Mouse (Mus musculus): Measurements from ENCODE around the gene Mfrp. TPM values are rescaled to one million over a fixed set of nuclear protein-coding genes. Genes with fewer than 3 reads are reported as not detected.
"Not testable (repeated sequence)": the region's sequence is repeated elsewhere in the genome, so short reads cannot be mapped to it uniquely, and the experiment has no call there.

Gene Mfrp
- polyA plus RNA-seq, 1 experiment, result 3.8 TPM

- TF ChIP-seq CTCF (IDR thresholded peaks at IDR 0.05; ENCODE audit: borderline replicate concordance, extremely low read depth, insufficient read depth, insufficient read length) (no peak), POLR2A (IDR thresholded peaks at IDR 0.05; ENCODE audit: borderline replicate concordance, extremely low read depth, insufficient read depth, insufficient read length, poor library complexity, severe bottlenecking) (no peak)
- peak; percentile 88 for DNase-seq (ENCODE audit: low read depth)
Observed at GRCm38 (mm10) chr9:44107110-44107509, 5.6 kb downstream of the Mfrp start, which contains the start of gene C1qtnf5. TSS of gene C1qtnf5 (plus strand) at chr9:44107245.

DNA sequence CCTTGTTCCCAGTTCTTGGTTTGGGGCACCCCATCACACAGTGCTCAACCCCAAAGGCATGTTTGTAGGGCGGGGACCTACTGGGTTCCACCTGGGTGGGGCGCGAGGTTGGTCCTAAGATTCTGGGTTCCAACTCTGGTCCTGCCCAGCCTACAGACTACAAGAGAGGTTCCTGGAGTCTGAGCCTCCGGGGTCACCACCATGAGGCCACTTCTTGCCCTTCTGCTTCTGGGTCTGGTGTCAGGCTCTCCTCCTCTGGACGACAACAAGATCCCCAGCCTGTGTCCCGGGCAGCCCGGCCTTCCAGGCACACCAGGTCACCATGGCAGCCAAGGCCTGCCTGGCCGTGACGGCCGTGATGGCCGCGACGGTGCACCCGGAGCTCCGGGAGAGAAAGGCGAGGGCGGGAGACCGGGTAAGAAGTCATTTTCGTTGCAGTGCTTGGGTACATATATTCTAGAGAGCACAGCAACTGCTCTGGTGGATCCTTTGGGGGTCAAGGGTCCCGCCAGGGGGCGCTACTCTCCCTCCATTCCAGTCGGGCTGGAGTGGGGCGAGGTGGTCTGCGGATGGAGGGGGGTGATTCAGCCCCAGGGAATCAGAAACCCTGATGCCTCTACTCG lies 6.1 kb downstream of the Mfrp start:
- DNase-seq (ENCODE audit: low read depth), result peak; percentile 39

GRCm38 (mm10) chr9:44108269-44109055 lies 6.9 kb downstream of the Mfrp start:
- TF ChIP-seq CTCF (IDR thresholded peaks at IDR 0.05; ENCODE audit: borderline replicate concordance, extremely low read depth, insufficient read depth, insufficient read length) (no peak), POLR2A (IDR thresholded peaks at IDR 0.05; ENCODE audit: borderline replicate concordance, extremely low read depth, insufficient read depth, insufficient read length, poor library complexity, severe bottlenecking) (no peak)

More for the DNA sequence above, 6.1 kb downstream of the Mfrp start:
- TF ChIP-seq CTCF (IDR thresholded peaks at IDR 0.05; ENCODE audit: borderline replicate concordance, extremely low read depth, insufficient read depth, insufficient read length) (peak; percentile 58), POLR2A (IDR thresholded peaks at IDR 0.05; ENCODE audit: borderline replicate concordance, extremely low read depth, insufficient read depth, insufficient read length, poor library complexity, severe bottlenecking) (no peak)

GRCm38 (mm10) chr9:44109360-44110095 lies 8.0 kb downstream of the Mfrp start:
- peak; percentile 82 for DNase-seq (ENCODE audit: low read depth)
- TF ChIP-seq CTCF (IDR thresholded peaks at IDR 0.05; ENCODE audit: borderline replicate concordance, extremely low read depth, insufficient read depth, insufficient read length), result peak; percentile 79
- TF ChIP-seq POLR2A (IDR thresholded peaks at IDR 0.05; ENCODE audit: borderline replicate concordance, extremely low read depth, insufficient read depth, insufficient read length, poor library complexity, severe bottlenecking), result no peak

More at GRCm38 (mm10) chr9:44108269-44109055, 6.9 kb downstream of the Mfrp start:
- no peak for DNase-seq (ENCODE audit: low read depth)

DNA sequence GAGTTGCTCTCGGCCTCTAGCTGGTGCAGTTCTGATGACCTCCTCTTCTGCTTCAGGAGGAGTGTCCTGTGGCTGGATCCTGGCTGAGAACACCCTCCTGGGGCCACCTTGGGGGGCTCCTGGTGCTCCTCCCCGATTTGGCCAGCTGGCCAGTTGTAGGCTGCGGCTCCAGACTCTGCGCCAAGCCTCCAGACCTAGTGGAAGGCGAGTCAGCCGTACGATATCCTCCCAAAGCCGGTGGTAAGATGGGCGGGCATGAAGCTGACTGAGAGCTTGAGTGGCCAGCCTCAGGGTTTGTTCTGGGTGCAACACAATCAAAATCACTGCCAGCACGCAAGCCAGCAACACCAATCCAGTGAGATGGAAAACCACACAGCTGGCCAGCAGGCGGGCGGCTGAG lies 10.4 kb downstream of the Mfrp start:
- DNase-seq (ENCODE audit: low read depth), result not testable (repeated sequence)

- DNase-seq (ENCODE audit: low read depth), result peak; percentile 100
- TF ChIP-seq CTCF (IDR thresholded peaks at IDR 0.05; ENCODE audit: borderline replicate concordance, extremely low read depth, insufficient read depth, insufficient read length) (no peak), POLR2A (IDR thresholded peaks at IDR 0.05; ENCODE audit: borderline replicate concordance, extremely low read depth, insufficient read depth, insufficient read length, poor library complexity, severe bottlenecking) (peak; percentile 18; the same call in 1 of the 2 replicates)
Observed at GRCm38 (mm10) chr9:44113105-44113789, 11.7 kb downstream of the Mfrp start, which contains the start of the genes Gm49380 and Rnf26. TSS of gene Gm49380 (minus strand) at chr9:44113500. TSS of gene Rnf26 (minus strand) at chr9:44113517.

DNA sequence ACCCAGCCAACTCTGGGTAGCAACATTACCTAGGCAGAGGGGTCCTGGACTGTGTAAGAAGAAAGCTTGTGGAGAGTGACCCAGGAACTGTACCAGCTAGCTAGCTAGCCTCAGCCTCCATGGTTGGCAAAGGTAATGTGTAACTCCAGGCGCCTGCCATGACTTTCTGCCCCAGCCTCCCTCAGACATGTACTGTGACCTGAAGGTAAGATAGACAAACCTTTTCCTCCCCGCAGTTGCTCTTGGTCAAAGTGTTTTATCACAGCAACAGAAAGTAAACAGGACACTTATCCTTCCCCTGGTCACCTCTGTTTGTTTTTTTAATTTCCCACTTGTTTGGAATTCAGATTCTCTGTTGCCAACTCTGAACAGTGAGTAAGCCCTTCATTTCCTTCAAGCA lies 12.9 kb downstream of the Mfrp start:
- no peak for TF ChIP-seq POLR2A (IDR thresholded peaks at IDR 0.05; ENCODE audit: borderline replicate concordance, extremely low read depth, insufficient read depth, insufficient read length, poor library complexity, severe bottlenecking)
- TF ChIP-seq CTCF (IDR thresholded peaks at IDR 0.05; ENCODE audit: borderline replicate concordance, extremely low read depth, insufficient read depth, insufficient read length), result no peak
- DNase-seq (ENCODE audit: low read depth), result no peak

DNA sequence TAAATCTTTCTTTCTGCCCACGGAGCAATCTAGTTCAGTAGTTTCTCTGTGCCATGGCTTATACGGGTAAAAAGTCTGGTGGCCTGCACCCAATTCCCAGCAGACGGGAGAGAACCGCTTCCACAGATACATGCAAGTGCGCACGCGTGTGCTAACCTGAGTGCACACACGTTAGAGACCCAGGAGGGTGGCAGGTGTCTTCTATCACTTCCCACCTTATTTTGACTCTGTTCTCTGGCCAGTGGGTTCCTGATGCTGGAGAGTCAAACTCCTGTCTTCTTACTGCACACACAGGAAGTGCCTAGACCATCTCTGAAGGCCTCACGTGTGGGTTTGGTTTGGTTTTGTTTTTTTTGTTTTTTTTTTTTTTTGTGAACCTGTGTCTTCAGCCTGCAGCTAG lies 14.1 kb downstream of the Mfrp start:
- no peak for DNase-seq (ENCODE audit: low read depth)
- TF ChIP-seq CTCF (IDR thresholded peaks at IDR 0.05; ENCODE audit: borderline replicate concordance, extremely low read depth, insufficient read depth, insufficient read length) (no peak), POLR2A (IDR thresholded peaks at IDR 0.05; ENCODE audit: borderline replicate concordance, extremely low read depth, insufficient read depth, insufficient read length, poor library complexity, severe bottlenecking) (no peak)

GRCm38 (mm10) chr9:44116182-44116581 lies 14.7 kb downstream of the Mfrp start:
- TF ChIP-seq CTCF (IDR thresholded peaks at IDR 0.05; ENCODE audit: borderline replicate concordance, extremely low read depth, insufficient read depth, insufficient read length), result 0 out of 2 replicates have a peak, but pooled peaks have one; percentile 5
- no peak for TF ChIP-seq POLR2A (IDR thresholded peaks at IDR 0.05; ENCODE audit: borderline replicate concordance, extremely low read depth, insufficient read depth, insufficient read length, poor library complexity, severe bottlenecking)
- no peak for DNase-seq (ENCODE audit: low read depth)

- no peak for DNase-seq (ENCODE audit: low read depth)
- TF ChIP-seq POLR2A (IDR thresholded peaks at IDR 0.05; ENCODE audit: borderline replicate concordance, extremely low read depth, insufficient read depth, insufficient read length, poor library complexity, severe bottlenecking) (no peak), CTCF (IDR thresholded peaks at IDR 0.05; ENCODE audit: borderline replicate concordance, extremely low read depth, insufficient read depth, insufficient read length) (peak; percentile 56; the same call in 1 of the 2 replicates)
Observed at GRCm38 (mm10) chr9:44119011-44119410, 17.5 kb downstream of the Mfrp start.
